Mouse (Mus musculus): Measurements from ENCODE around the gene Tshz2.

The Tshz2 gene

GRCm38 (mm10) chr2:169633491-169634289 lies 877 bp downstream of the Tshz2 start:
- peak; percentile 11 for DNase-seq

GRCm38 (mm10) chr2:169634619-169635382 lies 2.0 kb downstream of the Tshz2 start:
- no peak for DNase-seq

DNA sequence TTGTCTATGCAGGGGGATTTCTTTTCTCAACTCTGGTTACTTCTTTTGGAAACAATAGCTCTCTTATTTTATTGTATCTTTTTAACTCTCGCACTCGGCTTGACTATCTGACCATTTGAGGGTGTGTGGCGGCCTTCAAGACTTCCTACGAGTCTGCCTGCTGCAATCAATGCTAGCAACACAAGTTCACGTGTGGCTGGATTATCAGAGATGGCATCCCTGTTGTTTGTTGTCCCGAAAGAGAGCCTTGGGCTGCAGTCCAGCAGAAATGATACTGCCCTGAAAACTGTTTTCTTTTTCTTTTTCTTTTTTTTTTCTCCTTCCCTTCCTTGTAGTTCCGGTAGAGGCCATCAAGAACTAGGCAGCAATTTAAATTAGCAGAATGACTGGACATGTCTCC lies 2.6 kb downstream of the Tshz2 start:
- no peak for DNase-seq

- DNase-seq = no peak
Measured at GRCm38 (mm10) chr2:169636414-169636813, 3.6 kb downstream of the Tshz2 start.

DNA sequence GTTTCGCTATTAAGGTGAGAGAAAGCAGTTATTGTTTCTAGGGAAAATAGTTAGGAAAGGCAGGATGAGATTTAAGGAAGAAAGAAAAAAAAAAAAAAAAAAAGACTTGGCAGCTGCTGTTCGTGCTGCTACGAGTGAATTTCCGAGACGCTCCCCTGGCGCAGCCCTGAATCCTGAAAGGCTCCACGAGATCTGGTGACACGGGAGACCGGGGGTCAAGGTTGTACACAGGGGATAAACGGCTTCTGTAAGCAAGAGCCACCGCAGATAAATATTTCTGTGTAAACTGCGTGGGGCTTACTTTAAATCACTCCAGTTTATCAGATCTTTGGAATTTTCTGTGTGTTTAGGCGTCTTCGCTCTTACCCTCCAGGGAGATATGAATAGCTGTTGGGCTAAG lies 8.7 kb downstream of the Tshz2 start:
- no peak for DNase-seq

DNA sequence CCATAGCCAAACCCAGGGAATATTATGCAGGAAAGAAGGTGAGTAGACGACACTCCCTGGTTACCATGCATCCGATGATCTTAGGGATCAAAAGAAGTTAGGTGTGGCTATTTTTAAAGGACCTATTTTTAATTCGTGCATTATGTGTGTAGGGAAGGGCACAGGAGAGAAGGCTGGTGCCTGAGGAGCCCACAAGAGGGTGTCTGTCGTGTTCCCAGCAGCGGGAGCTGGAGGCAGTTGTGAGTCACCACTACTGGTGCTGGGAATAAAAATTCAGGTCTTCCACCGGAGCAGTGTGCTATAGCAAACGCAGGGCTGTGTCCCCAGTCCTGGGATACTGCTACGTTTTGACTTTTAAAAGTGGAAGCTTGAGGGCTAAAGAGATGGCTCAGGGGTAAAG lies 9.6 kb downstream of the Tshz2 start:
- no peak for DNase-seq

GRCm38 (mm10) chr2:169647091-169647490 lies 14.3 kb downstream of the Tshz2 start:
- no peak for DNase-seq

- no peak for DNase-seq
Measured at GRCm38 (mm10) chr2:169649262-169649885, 16.6 kb downstream of the Tshz2 start.

DNA sequence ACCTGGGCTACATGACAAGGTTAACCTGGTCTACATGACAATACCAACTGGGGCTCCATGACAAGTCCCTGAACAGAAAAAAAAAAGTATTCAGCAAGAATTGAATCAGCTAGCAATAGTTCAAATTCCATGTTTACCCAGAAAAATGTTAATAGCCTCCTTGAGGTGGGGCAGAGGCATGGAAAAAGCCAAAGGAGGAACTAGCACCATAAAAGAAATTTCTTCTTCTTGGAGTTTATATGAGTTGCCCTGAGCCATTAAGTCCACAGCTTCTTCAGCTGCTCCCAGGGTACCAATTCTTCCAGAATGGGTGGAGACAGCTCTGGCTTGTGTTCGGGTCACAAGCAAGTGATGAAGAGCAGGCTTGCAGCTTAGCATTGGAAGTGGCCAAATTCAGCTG lies 20.5 kb downstream of the Tshz2 start:
- no peak for DNase-seq

DNA sequence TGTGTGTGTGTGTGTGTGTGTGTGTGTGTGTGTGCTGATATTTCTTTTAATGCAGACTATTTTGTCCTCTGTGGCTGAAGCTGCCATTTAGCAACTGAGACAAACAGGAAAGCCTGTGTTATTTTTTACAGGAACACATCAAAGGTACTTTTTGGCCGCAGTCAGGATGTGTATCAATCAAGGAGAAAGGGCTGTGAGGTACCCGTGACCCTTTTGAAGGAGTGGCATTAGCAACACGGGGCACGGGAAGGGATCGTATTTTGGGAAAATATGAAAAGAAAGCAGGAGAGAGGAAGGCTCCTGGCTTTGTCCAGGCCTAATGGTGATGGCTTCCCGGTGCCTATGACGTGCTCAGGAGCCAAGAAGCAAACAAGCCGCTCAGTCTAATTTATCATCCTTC lies 31.0 kb downstream of the Tshz2 start:
- no peak for DNase-seq

DNA sequence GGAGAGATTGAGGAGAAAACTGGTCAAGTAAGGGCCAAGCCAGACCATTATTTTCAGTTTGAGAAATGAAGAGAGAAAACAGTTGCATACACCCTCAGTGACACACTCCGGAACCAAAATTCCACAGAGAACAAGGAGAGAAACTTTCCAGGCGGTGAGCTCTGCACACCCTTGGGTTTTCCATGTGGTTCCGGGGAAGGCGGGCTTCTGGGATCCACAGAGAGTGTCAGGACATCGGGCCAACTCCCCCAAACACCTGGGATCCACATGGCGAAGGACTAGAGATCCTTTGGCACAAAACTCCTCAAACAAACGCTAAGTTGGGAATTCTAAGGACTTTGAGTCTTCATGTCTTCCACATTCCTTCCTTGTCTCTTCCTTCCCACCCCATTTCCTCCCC lies 38.5 kb downstream of the Tshz2 start:
- no peak for DNase-seq

- DNase-seq = no peak
Measured at GRCm38 (mm10) chr2:169673786-169674185, 41.0 kb downstream of the Tshz2 start.

GRCm38 (mm10) chr2:169674209-169674608 lies 41.4 kb downstream of the Tshz2 start:
- no peak for DNase-seq

DNA sequence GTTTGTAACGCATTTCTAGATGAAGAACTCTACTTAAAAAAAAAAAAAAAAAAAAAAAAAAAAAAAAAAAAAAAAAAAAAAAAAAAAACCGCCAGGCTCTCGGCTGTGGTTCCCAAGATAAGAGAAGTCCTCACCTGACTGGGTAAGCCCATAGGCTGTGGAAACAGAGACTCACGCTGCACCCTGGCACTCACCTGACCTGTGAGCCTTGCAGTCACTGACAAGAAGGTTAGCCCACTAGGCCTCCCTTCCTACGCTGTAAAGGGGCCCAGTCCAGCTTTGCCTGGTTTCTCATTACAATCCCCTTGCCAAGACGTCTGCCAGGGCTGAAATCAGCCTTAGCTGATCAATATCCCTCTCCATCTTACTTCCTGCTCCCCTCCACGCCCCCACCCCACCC lies 46.5 kb downstream of the Tshz2 start:
- no peak for DNase-seq

- DNase-seq = peak; percentile 18
Measured at GRCm38 (mm10) chr2:169679951-169680350, 47.1 kb downstream of the Tshz2 start.

DNA sequence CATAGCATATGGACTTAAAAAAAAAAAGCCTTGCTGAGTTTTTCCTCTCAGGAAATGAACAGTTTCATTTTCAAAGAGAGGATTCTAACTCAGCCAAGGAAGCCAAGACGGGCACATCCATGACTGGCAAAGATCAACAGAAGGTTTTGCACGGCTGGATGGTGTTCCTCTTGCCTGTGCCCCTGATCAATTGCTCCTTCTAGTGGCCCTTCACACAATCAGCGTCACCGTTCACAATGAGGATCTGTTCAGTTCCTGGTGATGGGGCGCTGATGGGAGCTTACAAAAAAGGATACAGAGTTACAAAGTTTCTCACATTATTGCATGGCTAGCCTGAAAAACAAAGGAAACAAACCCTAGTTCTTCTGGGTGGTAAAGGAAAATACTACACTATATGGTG lies 52.4 kb downstream of the Tshz2 start:
- no peak for DNase-seq

GRCm38 (mm10) chr2:169685747-169686146 lies 52.9 kb downstream of the Tshz2 start:
- DNase-seq = no peak

- DNase-seq = no peak
Measured at GRCm38 (mm10) chr2:169686697-169687430, 54.1 kb downstream of the Tshz2 start.

DNA sequence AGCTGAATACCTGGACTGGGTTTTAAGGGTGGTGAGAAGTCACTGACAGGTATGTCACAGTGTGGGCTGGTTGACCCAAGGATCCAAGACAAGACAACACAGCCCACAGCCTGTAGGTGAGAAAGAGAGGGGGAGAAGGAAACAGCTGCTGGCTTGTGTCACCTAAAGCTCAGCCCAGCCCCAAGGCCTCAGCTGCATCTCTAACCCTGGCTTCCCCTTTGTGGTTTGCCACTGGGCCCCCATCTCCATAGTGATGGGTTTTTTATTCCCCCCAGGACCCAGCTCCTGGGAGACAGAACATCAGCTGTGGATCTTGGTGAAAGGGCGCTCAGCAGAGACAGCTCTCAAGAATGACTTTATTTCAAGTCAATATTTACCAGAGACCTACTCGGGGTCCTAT lies 57.2 kb downstream of the Tshz2 start:
- DNase-seq = no peak

DNA sequence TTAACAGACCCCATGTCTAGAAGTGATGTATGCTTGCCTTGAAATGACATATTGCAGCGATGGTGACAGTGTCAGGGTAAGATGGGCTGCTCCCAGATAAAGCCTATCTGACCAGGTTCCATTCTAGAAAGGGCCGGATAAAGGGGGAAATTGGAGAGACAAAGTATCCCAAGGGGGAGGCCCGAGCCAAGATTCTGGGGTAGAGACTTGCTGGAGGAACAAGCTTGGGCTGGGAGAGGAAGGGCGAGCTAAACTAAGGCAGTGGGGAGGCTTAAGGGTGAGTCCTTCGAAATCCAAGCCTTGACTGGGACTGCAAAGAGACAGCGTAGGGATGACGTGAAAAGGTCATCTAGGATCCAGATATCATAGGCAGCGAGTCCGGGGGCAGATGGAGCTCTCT lies 61.7 kb downstream of the Tshz2 start:
- no peak for DNase-seq

- no peak for DNase-seq
Measured at GRCm38 (mm10) chr2:169695025-169695424, 62.2 kb downstream of the Tshz2 start.

DNA sequence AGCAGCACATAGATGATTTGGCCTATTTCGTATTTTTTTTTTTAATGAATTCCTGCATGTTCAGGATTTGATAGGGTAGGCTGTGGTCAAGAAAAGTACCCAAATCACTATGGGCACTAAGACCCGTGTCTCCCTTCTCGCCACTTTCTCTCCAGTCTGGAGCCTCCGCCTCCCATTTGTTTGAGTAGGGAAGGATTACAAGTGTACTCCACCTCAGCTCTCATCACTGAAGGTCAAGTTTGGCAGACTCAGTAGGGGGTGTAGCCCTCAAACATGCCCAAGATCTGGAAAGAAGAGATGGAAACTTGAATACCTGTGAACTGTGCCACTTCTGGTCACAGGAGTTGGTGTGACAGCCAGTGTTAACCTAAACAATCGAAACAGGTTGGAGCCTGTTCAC lies 66.3 kb downstream of the Tshz2 start:
- DNase-seq = no peak

- DNase-seq = no peak
Measured at GRCm38 (mm10) chr2:169699862-169700511, 67.2 kb downstream of the Tshz2 start.

All from right cerebral cortex, adult 18-20 months (tissue).